Mouse (Mus musculus) myocyte (in vitro differentiated cells): ENCODE measurements at regions not wholly inside any gene's neighbourhood (a gene's known extent, or its start where the extent isn't known, plus 50 kb on each side); places are given as distances from the start of the nearest gene placed in this dataset.

Source experiments
- CEBPB ChIP-seq: IDR thresholded peaks from 2 replicates; pipeline ENCODE4 v1.6.1; 2011; ENCODE audit warnings: mild to moderate bottlenecking, moderate library complexity; ENCODE audit not compliant: poor library complexity, insufficient read depth, severe bottlenecking
- E2F4 ChIP-seq: IDR thresholded peaks from one replicate; pipeline ENCODE4 v1.6.1; 2011; ENCODE audit warnings: mild to moderate bottlenecking, control low read depth, moderate library complexity; ENCODE audit not compliant: insufficient read depth
- MAX ChIP-seq: IDR thresholded peaks from one replicate; pipeline ENCODE4 v1.6.1; 2011; ENCODE audit warnings: low read depth, mild to moderate bottlenecking, control low read depth
- MYOD1 ChIP-seq, 3 experiments: IDR thresholded peaks; one replicate each; pipeline ENCODE4 v1.6.1; 2011; ENCODE audit warnings: control low read depth in 2 of 3, low read depth in 2 of 3, mild to moderate bottlenecking in 2 of 3, moderate library complexity in 1 of 3; ENCODE audit not compliant: insufficient read length in 2 of 3, control insufficient read depth in 1 of 3
- MYOG ChIP-seq, 3 experiments: IDR thresholded peaks; one replicate each; pipeline ENCODE4 v1.6.1; 2011; ENCODE audit warnings: control low read depth in 2 of 3, low read depth in 2 of 3, mild to moderate bottlenecking in 2 of 3; ENCODE audit not compliant: insufficient read length in 2 of 3, control insufficient read depth in 1 of 3, insufficient read depth in 1 of 3
- POLR2A ChIP-seq: IDR thresholded peaks from one replicate; pipeline ENCODE4 v1.6.1; 2011; ENCODE audit warnings: low read depth, mild to moderate bottlenecking, control low read depth, moderate library complexity; ENCODE audit not compliant: insufficient read length
- POLR2AphosphoS2 ChIP-seq: IDR thresholded peaks from one replicate; pipeline ENCODE4 v1.6.1; 2011; ENCODE audit warnings: low read depth, control low read depth; ENCODE audit not compliant: insufficient read length
- REST ChIP-seq: IDR thresholded peaks from one replicate; pipeline ENCODE4 v1.6.1; 2011; ENCODE audit warnings: mild to moderate bottlenecking, control low read depth, moderate library complexity; ENCODE audit not compliant: insufficient read depth, insufficient read length
- SRF ChIP-seq: IDR thresholded peaks from one replicate; pipeline ENCODE4 v1.6.1; 2011; ENCODE audit warnings: low read depth; ENCODE audit not compliant: control insufficient read depth, insufficient read length
- TCF12 ChIP-seq: IDR thresholded peaks from one replicate; pipeline ENCODE4 v1.6.1; 2011; ENCODE audit warnings: mild to moderate bottlenecking, control low read depth; ENCODE audit not compliant: poor library complexity, insufficient read depth, severe bottlenecking
- USF1 ChIP-seq: IDR thresholded peaks from one replicate; pipeline ENCODE4 v1.6.1; 2011; ENCODE audit warnings: low read depth, mild to moderate bottlenecking, control low read depth, moderate library complexity

GRCm38 (mm10) chr9:122476356-122476755, 124.9 kb downstream of the Abhd5 start:
- TF ChIP-seq POLR2A (no peak), POLR2AphosphoS2 (no peak), USF1 (no peak), SRF (no peak), MYOG (IDR thresholded peaks at IDR 0.05; ENCODE audit: control insufficient read depth in 1 of 3, insufficient read depth in 1 of 3, insufficient read length in 2 of 3, low read depth in 2 of 3) (peak in 1 of 3 experiments; percentile 11), REST (no peak), CEBPB (no peak), MYOD1 (IDR thresholded peaks at IDR 0.05; ENCODE audit: control insufficient read depth in 1 of 3, insufficient read length in 2 of 3, low read depth in 2 of 3) (no peak), TCF12 (no peak), MAX (no peak), E2F4 (no peak)
